Mouse (Mus musculus) brain, embryonic 14.5 days (tissue): ENCODE data around the gene Tmem208.

Experiments
- CTCF ChIP-seq: fragments of 200-500 bp; IDR thresholded peaks from 2 replicates; pipeline ENCODE4 v1.5.1; 2012; ENCODE audit warnings: inconsistent platforms, mild to moderate bottlenecking, moderate library complexity, borderline replicate concordance; ENCODE audit not compliant: insufficient read depth, insufficient read length; ENCODE audit errors: extremely low read depth
- POLR2A ChIP-seq: fragments of 200-500 bp; IDR thresholded peaks from 2 replicates; pipeline ENCODE4 v1.6.1; 2012; ENCODE audit warnings: mild to moderate bottlenecking, inconsistent platforms, borderline replicate concordance; ENCODE audit not compliant: poor library complexity, insufficient read depth, insufficient read length, severe bottlenecking; ENCODE audit errors: extremely low read depth

DNA sequence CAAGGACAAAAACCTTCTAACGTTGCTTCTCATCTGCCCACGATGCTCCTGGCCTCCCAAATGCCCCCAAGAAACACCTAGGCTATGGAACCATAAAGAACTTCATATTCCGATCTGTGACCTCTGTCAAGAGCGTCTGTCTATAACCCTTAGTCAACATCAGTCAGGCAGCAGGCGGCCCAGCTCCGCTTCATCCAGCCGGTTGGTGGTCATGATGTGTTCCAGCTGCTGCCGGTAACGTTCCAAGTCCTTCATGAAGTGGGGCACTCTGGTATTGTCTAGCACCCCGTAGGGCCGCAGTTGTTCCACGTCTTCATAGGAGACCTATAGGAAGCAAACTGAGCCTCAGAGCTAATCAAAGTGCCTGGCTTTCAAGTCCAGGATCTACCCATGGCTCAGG is 44.3 kb upstream of the Tmem208 start:
- TF ChIP-seq POLR2A (no peak), CTCF (no peak)
